ENCODE assay signal across 7 mouse cellular contexts in genomic region chr3:126771541-126771940, GRCm38 (mm10).
DNase-seq lines count a peak whose midpoint lies in the region; ATAC-seq lines count a peak whose summit lies in the region.

No protein-coding gene starts in this region.

- no peak overlapping the region for H3K27ac ChIP-seq in midbrain, embryonic 13.5 days

- H3K4me1 ChIP-seq in midbrain, embryonic 13.5 days (replicated peaks), result no peaks in the 10 kb centered on the region

- intact Hi-C loops in left cerebral cortex, postnatal 4 days (cut with DNase I), result loop anchor here (10.0 kb wide), 1 partner anchor 177 kb away; the partner anchor contains the start of gene Camk2d

- ATAC-seq in granulocyte monocyte progenitor cell, adult 5-6 weeks (replicated peaks; ENCODE audit: poor library complexity, severe bottlenecking), result peak; percentile 96
- peak; percentile 97 for ATAC-seq in midbrain, embryonic 13.5 days

- no peak overlapping the region for H3K4me2 ChIP-seq in midbrain, embryonic 13.5 days (replicated peaks)

- no peak overlapping the region for H3K4me3 ChIP-seq in midbrain, embryonic 13.5 days (replicated peaks)

- no peak overlapping the region for H3K9ac ChIP-seq in midbrain, embryonic 13.5 days (replicated peaks)

- 28% methylated on average over 6 of the region's 6 CpGs for WGBS in midbrain, embryonic 13.5 days

- H3K27me3 ChIP-seq in midbrain, embryonic 13.5 days, result no peaks in the 10 kb centered on the region

- H3K9me3 ChIP-seq in midbrain, embryonic 13.5 days, result no peaks in the 10 kb centered on the region

- peak; percentile 74 for DNase-seq in adrenal gland, adult 8-10 months
- peak; percentile 70 for DNase-seq in embryo, embryonic 9.5 days (ENCODE audit: extremely low spot score)
- DNase-seq in kidney, adult 11 months, result peak; percentile 81
- peak; percentile 80 for DNase-seq in left cerebral cortex, postnatal 4 days
- DNase-seq in spleen, adult 12 weeks (ENCODE audit: low spot score), result peak; percentile 46

- no peaks in the 10 kb centered on the region for H3K36me3 ChIP-seq in midbrain, embryonic 13.5 days
